Mouse (Mus musculus) testis, adult 2 months (tissue): ENCODE results near the gene 2210011C24Rik. TPM values are rescaled to one million over a fixed set of nuclear protein-coding genes. Genes with fewer than 3 reads are reported as not detected.
A peak's percentile ranks its signal among the peaks of the same experiment; 100 is the strongest.

Source experiments
- H3K27ac ChIP-seq: fragments of 200-500 bp; 2 replicates; pipeline ENCODE4 v1.5.1; 2012; ENCODE audit warnings: low read depth, low read length; ENCODE audit not compliant: control insufficient read depth, insufficient read depth
- H3K27me3 ChIP-seq: fragments of 200-500 bp; 2 replicates; pipeline ENCODE4 v1.6.1; 2012; ENCODE audit warnings: mild to moderate bottlenecking, low read length, moderate library complexity; ENCODE audit not compliant: control insufficient read depth, insufficient read depth
- H3K36me3 ChIP-seq: fragments of 200-500 bp; 2 replicates; pipeline ENCODE4 v1.6.1; 2012; ENCODE audit warnings: mild to moderate bottlenecking, low read length; ENCODE audit not compliant: control insufficient read depth, insufficient read depth
- H3K4me1 ChIP-seq: fragments of 200-500 bp; 2 replicates; pipeline ENCODE4 v1.6.1; 2012; ENCODE audit warnings: low read length; ENCODE audit not compliant: control insufficient read depth, insufficient read depth
- H3K4me3 ChIP-seq: fragments of 200-500 bp; 2 replicates; pipeline ENCODE4 v1.5.1; 2012; ENCODE audit warnings: low read depth, mild to moderate bottlenecking, low read length, moderate library complexity, mixed read lengths; ENCODE audit not compliant: control insufficient read depth
- CTCF ChIP-seq: fragments of 200-500 bp; IDR thresholded peaks from 2 replicates; pipeline ENCODE4 v1.5.1; 2012; ENCODE audit warnings: low read depth, mild to moderate bottlenecking, inconsistent platforms, low read length, moderate library complexity; ENCODE audit not compliant: control insufficient read depth, insufficient read depth, insufficient replicate concordance
- POLR2A ChIP-seq: fragments of 200-500 bp; IDR thresholded peaks from 2 replicates; pipeline ENCODE4 v1.6.1; 2012; ENCODE audit warnings: low read depth, mild to moderate bottlenecking, inconsistent platforms, low read length, moderate library complexity; ENCODE audit not compliant: control insufficient read depth
- polyA plus RNA-seq: library from polyadenylated mRNA; depleted of rRNA; stranded (reverse); fragments of >200 nt; gene quantifications from 2 replicates; pipeline ENCODE4 v1.2.3, GENCODE M21; 2012

2210011C24Rik gene
- polyA plus RNA-seq, 1 experiment = 10.9 TPM

GRCm38 (mm10) chr8:84021569-84021968 lies 9.6 kb upstream of the 2210011C24Rik start:
- Histone ChIP-seq H3K27ac (no peak overlapping the region), H3K4me1 (peaks cover 15% of the 10 kb centered on the region), H3K36me3 (no peaks in the 10 kb centered on the region), H3K27me3 (peaks cover 4% of the 10 kb centered on the region; the same call in 1 of the 2 replicates), H3K4me3 (no peak overlapping the region)
- TF ChIP-seq POLR2A (no peak), CTCF (no peak)

- Histone ChIP-seq H3K27ac (no peak within 1 kb of the TSS), H3K36me3 (no peaks in the 10 kb centered on the region), H3K4me3 (no peak within 1 kb of the TSS), H3K4me1 (peaks cover 10% of the 10 kb centered on the region), H3K27me3 (peaks cover 3% of the 10 kb centered on the region; the same call in 1 of the 2 replicates)
- TF ChIP-seq CTCF (no peak), POLR2A (no peak)
Measured at GRCm38 (mm10) chr8:84021096-84021495, 9.1 kb upstream of the 2210011C24Rik start, which contains the start of gene Palm3. Gene Palm3, plus strand, starts transcription at chr8:84021471.

- no peaks in the 10 kb centered on the region for H3K27me3 ChIP-seq
- no peak overlapping the region for H3K27ac ChIP-seq
- H3K36me3 ChIP-seq = no peaks in the 10 kb centered on the region
- H3K4me1 ChIP-seq = peaks cover 6% of the 10 kb centered on the region
- TF ChIP-seq POLR2A (no peak), CTCF (no peak)
- no peak overlapping the region for H3K4me3 ChIP-seq
Measured at GRCm38 (mm10) chr8:84019738-84020137, 7.8 kb upstream of the 2210011C24Rik start.

DNA sequence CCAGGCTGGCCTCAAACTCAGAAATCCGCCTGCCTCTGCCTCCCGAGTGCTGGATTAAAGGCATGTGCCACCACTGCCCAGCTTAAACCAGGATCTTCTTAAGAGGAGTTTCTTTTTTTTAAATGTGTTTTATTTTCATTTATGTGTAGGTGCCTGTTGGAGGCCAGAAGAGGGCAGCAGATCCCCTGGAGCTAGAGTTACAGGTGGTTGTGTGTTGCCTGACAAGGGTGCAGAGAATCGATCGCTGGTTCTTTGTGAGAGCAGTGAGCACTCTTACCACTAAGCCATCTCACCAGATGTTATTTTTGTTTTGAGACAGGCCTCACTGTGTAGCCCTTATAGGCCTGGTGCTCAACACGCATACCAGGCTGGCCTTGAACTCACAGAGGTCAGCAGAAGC lies 3.9 kb upstream of the 2210011C24Rik start:
- TF ChIP-seq POLR2A (no peak), CTCF (no peak)
- no peak overlapping the region for H3K4me3 ChIP-seq
- H3K36me3 ChIP-seq = no peaks in the 10 kb centered on the region
- peaks cover 19% of the 10 kb centered on the region for H3K4me1 ChIP-seq
- no peak overlapping the region for H3K27ac ChIP-seq
- no peaks in the 10 kb centered on the region for H3K27me3 ChIP-seq

DNA sequence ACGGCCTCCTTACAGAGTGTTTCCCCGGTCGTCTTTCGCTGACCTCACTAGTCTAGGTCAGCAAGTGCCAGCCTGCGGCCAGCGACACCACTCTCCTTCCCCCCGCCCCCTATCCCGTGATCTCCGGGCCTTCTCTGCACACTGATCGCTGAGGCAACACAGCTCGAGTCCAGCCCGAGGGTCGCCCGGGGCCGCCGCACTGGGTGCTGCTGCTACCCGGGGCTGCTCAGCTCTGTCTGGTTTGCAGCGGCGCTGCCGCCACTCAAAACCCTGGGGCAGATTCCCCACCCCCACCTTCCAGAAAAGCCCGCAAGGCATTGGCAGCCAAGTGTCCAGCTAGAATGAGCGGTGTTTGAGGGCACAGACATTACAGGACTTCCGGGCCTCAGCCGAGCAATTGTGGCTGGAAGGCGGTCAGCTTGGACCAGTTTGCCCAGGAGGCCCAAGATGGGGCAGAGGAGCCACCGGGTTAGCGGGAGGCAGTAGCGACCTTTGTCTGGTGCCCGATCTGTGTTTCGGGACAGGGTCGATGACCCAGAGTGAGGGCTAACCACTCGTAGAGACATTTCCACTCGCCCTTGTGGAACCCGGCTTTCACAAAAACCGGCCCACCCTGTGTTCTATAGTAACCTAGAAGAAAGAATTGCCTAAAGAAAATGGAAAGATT lies 661 bp upstream of the 2210011C24Rik start:
- TF ChIP-seq POLR2A = no peak
- no peak for TF ChIP-seq CTCF
- H3K36me3 ChIP-seq = no peaks in the 10 kb centered on the region
- H3K27me3 ChIP-seq = no peaks in the 10 kb centered on the region
- peak overlapping the region; percentile 3 for H3K4me3 ChIP-seq
- H3K4me1 ChIP-seq = peaks cover 25% of the 10 kb centered on the region
- no peak overlapping the region for H3K27ac ChIP-seq

GRCm38 (mm10) chr8:84010625-84011611 lies 1.1 kb downstream of the 2210011C24Rik start:
- no peaks in the 10 kb centered on the region for H3K27me3 ChIP-seq
- H3K4me1 ChIP-seq = peaks cover 25% of the 10 kb centered on the region
- TF ChIP-seq CTCF (peak; percentile 51; the same call in 1 of the 2 replicates), POLR2A (no peak)
- H3K4me3 ChIP-seq = peak overlapping the region; percentile 73
- no peaks in the 10 kb centered on the region for H3K36me3 ChIP-seq
- no peak overlapping the region for H3K27ac ChIP-seq

GRCm38 (mm10) chr8:84009876-84010275 lies 2.1 kb downstream of the 2210011C24Rik start:
- TF ChIP-seq POLR2A (no peak), CTCF (peak; percentile 92)
- no peak overlapping the region for H3K27ac ChIP-seq
- H3K4me1 ChIP-seq = peaks cover 29% of the 10 kb centered on the region
- no peaks in the 10 kb centered on the region for H3K27me3 ChIP-seq
- no peak overlapping the region for H3K4me3 ChIP-seq
- H3K36me3 ChIP-seq = no peaks in the 10 kb centered on the region
